Mouse (Mus musculus) inflammation-experienced regulatory T-cells (primary cell): ENCODE measurements around the gene Spin4. TPM values are rescaled to one million over a fixed set of nuclear protein-coding genes. Genes with fewer than 3 reads are reported as not detected.

ENCODE experiments used
- polyA plus RNA-seq, 2 experiments: library from polyadenylated mRNA; unstranded; fragments of 100-300 nt; shearing (Covaris generic); gene quantifications; one replicate each; pipeline ENCODE4 v1.2.1; 2017

Gene Spin4
- under 1 TPM in 1 of 2 experiments, not detected in 1; 0.42 TPM for polyA plus RNA-seq

GRCm38 (mm10) chrX:95026361-95026892 lies at the start of gene Spin4:
TSS of gene Spin4 (minus strand) at chrX:95026682.

Other genes starting within 250 kb of the Spin4 start
- 1 to 10 TPM; 1.3 to 2.1 TPM for gene Arhgef9, start 170.2 kb upstream of the Spin4 start, polyA plus RNA-seq